Mouse (Mus musculus) skeletal muscle tissue, postnatal 0 days (tissue): Measurements from ENCODE around the gene Gng13. TPM values are rescaled to one million over a fixed set of nuclear protein-coding genes. Genes with fewer than 3 reads are reported as not detected.

Experiments
- microRNA-seq, 2 experiments: library from miRNA; unstranded; fragments of <30 nt; microRNA quantifications; one replicate each; pipeline ENCODE4; 2016
- polyA plus RNA-seq: library from polyadenylated mRNA; unstranded; fragments of >200 nt; fragmentation: Nextera tagmentation; extraction: Ambion mirVana; gene quantifications from 2 replicates; pipeline ENCODE4 v1.2.1, GENCODE M21; 2015

Gng13 gene
- 0.28 TPM in 1 of 2 replicates, not detected in the other for polyA plus RNA-seq

GRCm38 (mm10) chr17:25716711-25717637 is at the start of gene Gng13:
TSS of gene Gng13 (plus strand) at chr17:25717171.

GRCm38 (mm10) chr17:25727265-25728008 is 10.5 kb downstream of the Gng13 start, which contains the start of the genes Chtf18 and Rpusd1:
TSS of gene Chtf18 (minus strand) at chr17:25727419.
TSS of gene Rpusd1 (plus strand) at chr17:25727670.

GRCm38 (mm10) chr17:25735745-25736144 is 18.8 kb downstream of the Gng13 start, which contains the start of gene Mslnl:
TSS of gene Mslnl (plus strand) at chr17:25736042.

GRCm38 (mm10) chr17:25754241-25754640 is 37.3 kb downstream of the Gng13 start, which contains the start of gene Msln:
TSS of gene Msln (minus strand) at chr17:25754378.

Small RNA genes within 50 kb of the gene (microRNA-seq; reads per million reads assigned to microRNA genes)
- 0 reads per million in 2 experiments for gene Gm25083

Other genes starting within 250 kb of the Gng13 start
- gene Sstr5, start 219.9 kb upstream of the Gng13 start, polyA plus RNA-seq = 0.05 TPM in 1 of 2 replicates, not detected in the other
- gene Sox8, start 146.5 kb upstream of the Gng13 start, polyA plus RNA-seq = 14.7 and 16.2 TPM in 2 replicates
- 11.6 and 14.8 TPM in 2 replicates for gene Lmf1, start 138.1 kb upstream of the Gng13 start, polyA plus RNA-seq
- gene Chtf18, start 10.2 kb downstream of the Gng13 start, polyA plus RNA-seq = 3.2 and 4.6 TPM in 2 replicates
- 8.7 and 9.4 TPM in 2 replicates for gene Rpusd1, start 10.5 kb downstream of the Gng13 start, polyA plus RNA-seq
- not detected in 2 replicates for gene Mslnl, start 18.9 kb downstream of the Gng13 start, polyA plus RNA-seq
- 1.4 and 1.7 TPM in 2 replicates for gene Msln, start 37.2 kb downstream of the Gng13 start, polyA plus RNA-seq
- gene Narfl, start 56.6 kb downstream of the Gng13 start, polyA plus RNA-seq = 36.6 and 38.7 TPM in 2 replicates
- gene Haghl, start 68.5 kb downstream of the Gng13 start, polyA plus RNA-seq = 31.4 and 32.9 TPM in 2 replicates
- gene Ccdc78, start 69.4 kb downstream of the Gng13 start, polyA plus RNA-seq = 0.16 and 0.22 TPM in 2 replicates
- gene Fam173a, start 75.7 kb downstream of the Gng13 start, polyA plus RNA-seq = 55.4 and 60.9 TPM in 2 replicates
- gene AC134908.4, start 78.5 kb downstream of the Gng13 start, polyA plus RNA-seq = 0.35 and 0.65 TPM in 2 replicates
- gene Metrn, start 80.0 kb downstream of the Gng13 start, polyA plus RNA-seq = 22.8 and 28.7 TPM in 2 replicates
- gene Fbxl16, start 91.9 kb downstream of the Gng13 start, polyA plus RNA-seq = 0.72 and 0.95 TPM in 2 replicates
- gene Wdr24, start 106.5 kb downstream of the Gng13 start, polyA plus RNA-seq = 11.8 and 12.4 TPM in 2 replicates
- gene Jmjd8, start 111.7 kb downstream of the Gng13 start, polyA plus RNA-seq = 17.9 and 23.0 TPM in 2 replicates
- 186 and 212 TPM in 2 replicates for gene Stub1, start 116.2 kb downstream of the Gng13 start, polyA plus RNA-seq
- gene Rhbdl1, start 120.1 kb downstream of the Gng13 start, polyA plus RNA-seq = 13.6 and 17.2 TPM in 2 replicates
- gene Gm20683, start 124.6 kb downstream of the Gng13 start, polyA plus RNA-seq = 4.3 and 4.5 TPM in 2 replicates
- 11.2 and 13.6 TPM in 2 replicates for gene Rhot2, start 127.7 kb downstream of the Gng13 start, polyA plus RNA-seq
- gene Wdr90, start 144.3 kb downstream of the Gng13 start, polyA plus RNA-seq = 3.5 and 5.5 TPM in 2 replicates
- gene Mcrip2, start 151.6 kb downstream of the Gng13 start, polyA plus RNA-seq = 120 and 122 TPM in 2 replicates
- 35.5 and 37.9 TPM in 2 replicates for gene Mettl26, start 157.9 kb downstream of the Gng13 start, polyA plus RNA-seq
- 0.15 and 0.19 TPM in 2 replicates for gene Wfikkn1, start 163.7 kb downstream of the Gng13 start, polyA plus RNA-seq
- 9.7 and 10.2 TPM in 2 replicates for gene Rab40c, start 202.6 kb downstream of the Gng13 start, polyA plus RNA-seq
- gene Pigq, start 227.8 kb downstream of the Gng13 start, polyA plus RNA-seq = 27.6 and 28.6 TPM in 2 replicates
- not detected in 2 replicates for gene Nhlrc4, start 227.8 kb downstream of the Gng13 start, polyA plus RNA-seq
- gene A930017K11Rik, start 235.4 kb downstream of the Gng13 start, polyA plus RNA-seq = 0.14 TPM in 1 of 2 replicates, not detected in the other